Mouse (Mus musculus): ENCODE data around the gene Fam81a.

Gene Fam81a

GRCm38 (mm10) chr9:70049839-70050238 is 92.5 kb downstream of the Fam81a start:
- DNase-seq = no peak

GRCm38 (mm10) chr9:70049416-70049783 is 93.0 kb downstream of the Fam81a start:
- no peak for DNase-seq

GRCm38 (mm10) chr9:70048751-70049415 is 93.5 kb downstream of the Fam81a start:
- no peak for DNase-seq

- no peak for DNase-seq
Measured at GRCm38 (mm10) chr9:70048280-70048679, 94.1 kb downstream of the Fam81a start.

GRCm38 (mm10) chr9:70047839-70048238 is 94.5 kb downstream of the Fam81a start:
- DNase-seq = no peak

- DNase-seq = no peak
Measured at GRCm38 (mm10) chr9:70046255-70046654, 96.1 kb downstream of the Fam81a start.

GRCm38 (mm10) chr9:70044865-70045264 is 97.5 kb downstream of the Fam81a start:
- DNase-seq = no peak

GRCm38 (mm10) chr9:70042935-70043334 is 99.4 kb downstream of the Fam81a start:
- no peak for DNase-seq

- DNase-seq = no peak
Measured at GRCm38 (mm10) chr9:70042137-70042536, 100.2 kb downstream of the Fam81a start.

GRCm38 (mm10) chr9:70040570-70040969 is 101.8 kb downstream of the Fam81a start:
- peak in 1 of 2 experiments; percentile 14 for DNase-seq

GRCm38 (mm10) chr9:70039597-70040385 is 102.6 kb downstream of the Fam81a start:
- DNase-seq = peak in 1 of 2 experiments; percentile 11

All from thymus, postnatal 36 days (tissue).